Mouse (Mus musculus) CH12.LX (cell line): ENCODE results near the gene Qpctl. TPM values are rescaled to one million over a fixed set of nuclear protein-coding genes. Genes with fewer than 3 reads are reported as not detected.

ENCODE experiments used
- DNase-seq: peaks from one replicate; pipeline ENCODE4 v3.0.0-alpha.2; 2013; ENCODE audit errors: extremely low read depth
- H3K27ac ChIP-seq: 2 replicates; pipeline ENCODE4 v1.5.1; 2012; ENCODE audit warnings: low read depth, mild to moderate bottlenecking, control low read depth, moderate library complexity; ENCODE audit not compliant: insufficient read depth
- H3K27me3 ChIP-seq: replicated peaks from 2 replicates; pipeline ENCODE3; 2012; ENCODE audit warnings: inconsistent platforms
- H3K36me3 ChIP-seq, 2 experiments: replicated peaks in 1 of 2; 2 replicates each; pipeline versions ENCODE3 to v1.6.1; 2012; ENCODE audit warnings: inconsistent platforms in 1 of 2, low read length in 1 of 2, mild to moderate bottlenecking in 1 of 2, mixed read lengths in 1 of 2, moderate library complexity in 1 of 2; ENCODE audit not compliant: control insufficient read depth in 1 of 2, insufficient read depth in 1 of 2
- H3K4me1 ChIP-seq, 2 experiments: 2 replicates each; pipeline ENCODE4 v1.6.1; 2012; ENCODE audit warnings: inconsistent platforms in 1 of 2, moderate library complexity in 1 of 2; ENCODE audit not compliant: insufficient read depth in 2 of 2, control insufficient read depth in 1 of 2
- H3K4me2 ChIP-seq: 2 replicates; pipeline ENCODE4 v1.6.1; 2012; ENCODE audit warnings: low read depth, mild to moderate bottlenecking, control low read depth; ENCODE audit not compliant: poor library complexity, insufficient read depth, severe bottlenecking
- H3K4me3 ChIP-seq, 3 experiments: fragments of 150-350 bp in 1 of 3; sonication (generic) in 1 of 3; replicated peaks in 1 of 3; 2 replicates each; pipeline versions ENCODE3 to v1.5.1; 2011 to 2012; ENCODE audit warnings: low read depth in 2 of 3, low read length in 2 of 3, mild to moderate bottlenecking in 2 of 3, moderate library complexity in 2 of 3, control low read depth in 1 of 3, improper control_type of control experiment in 1 of 3, inconsistent platforms in 1 of 3, mixed read lengths in 1 of 3; ENCODE audit not compliant: poor library complexity in 1 of 3
- H3K79me2 ChIP-seq: replicated peaks from 2 replicates; pipeline ENCODE4 v1.6.1; 2012; ENCODE audit warnings: mild to moderate bottlenecking, moderate library complexity; ENCODE audit not compliant: control insufficient read depth, poor library complexity, insufficient read depth, severe bottlenecking; ENCODE audit errors: extremely low read depth
- H3K9ac ChIP-seq: 2 replicates; pipeline ENCODE4 v1.6.1; 2012; ENCODE audit warnings: low read depth, mild to moderate bottlenecking, control low read depth, moderate library complexity; ENCODE audit not compliant: insufficient read depth
- H3K9me3 ChIP-seq: replicated peaks from 2 replicates; pipeline ENCODE3; 2012; ENCODE audit warnings: low read length, inconsistent platforms, mixed read lengths
- BHLHE40 ChIP-seq: IDR thresholded peaks from 2 replicates; pipeline ENCODE4 v1.6.1; 2011; ENCODE audit warnings: mild to moderate bottlenecking, low read depth, low read length, improper control_type of control experiment
- CTCF ChIP-seq, 2 experiments: IDR thresholded peaks in 1 of 2; conservative IDR thresholded peaks in 1 of 2; 2 replicates each; pipeline ENCODE4 v1.5.1; 2011 to 2012; ENCODE audit warnings: low read depth in 2 of 2, low read length in 2 of 2, improper control_type of control experiment in 1 of 2, inconsistent platforms in 1 of 2, mild to moderate bottlenecking in 1 of 2, moderate library complexity in 1 of 2
- E2F4 ChIP-seq: IDR thresholded peaks from 2 replicates; pipeline ENCODE4 v1.6.1; 2011; ENCODE audit warnings: low read depth, low read length, improper control_type of control experiment; ENCODE audit not compliant: insufficient replicate concordance
- GABPA ChIP-seq: IDR thresholded peaks from 2 replicates; pipeline ENCODE4 v1.6.1; 2012; ENCODE audit warnings: low read depth, low read length, improper control_type of control experiment, inconsistent platforms; ENCODE audit not compliant: insufficient replicate concordance
- JUND ChIP-seq: conservative IDR thresholded peaks from 2 replicates; pipeline ENCODE4 v1.6.1; 2011; ENCODE audit warnings: low read depth, low read length, improper control_type of control experiment
- KAT2A ChIP-seq: IDR thresholded peaks from 2 replicates; pipeline ENCODE4 v1.6.1; 2012; ENCODE audit warnings: low read length, improper control_type of control experiment, inconsistent platforms; ENCODE audit not compliant: insufficient replicate concordance
- MAFK ChIP-seq: IDR thresholded peaks from 2 replicates; pipeline ENCODE4 v1.6.1; 2011; ENCODE audit warnings: low read length, improper control_type of control experiment; ENCODE audit not compliant: insufficient replicate concordance
- MAX ChIP-seq: IDR thresholded peaks from 2 replicates; pipeline ENCODE4 v1.6.1; 2011; ENCODE audit warnings: low read length, improper control_type of control experiment
- MAZ ChIP-seq: IDR thresholded peaks from 2 replicates; pipeline ENCODE4 v1.6.1; 2012; ENCODE audit warnings: low read depth, mild to moderate bottlenecking, inconsistent platforms, low read length, improper control_type of control experiment, moderate library complexity
- MEF2A ChIP-seq: IDR thresholded peaks from 2 replicates; pipeline ENCODE4 v1.6.1; 2014; ENCODE audit warnings: low read depth, mild to moderate bottlenecking, inconsistent platforms, low read length, improper control_type of control experiment, borderline replicate concordance
- MXI1 ChIP-seq: IDR thresholded peaks from 2 replicates; pipeline ENCODE4 v1.6.1; 2011; ENCODE audit warnings: mild to moderate bottlenecking, low read depth, low read length, improper control_type of control experiment
- PAX5 ChIP-seq: IDR thresholded peaks from 2 replicates; pipeline ENCODE4 v1.6.1; 2012; ENCODE audit warnings: low read length, inconsistent platforms, mixed read lengths
- RAD21 ChIP-seq: IDR thresholded peaks from 2 replicates; pipeline ENCODE4 v1.6.1; 2011; ENCODE audit warnings: low read depth, mild to moderate bottlenecking, low read length, improper control_type of control experiment, moderate library complexity
- SMC3 ChIP-seq: IDR thresholded peaks from 2 replicates; pipeline ENCODE4 v1.6.1; 2011; ENCODE audit warnings: low read depth, low read length, improper control_type of control experiment
- TCF12 ChIP-seq: IDR thresholded peaks from 2 replicates; pipeline ENCODE4 v1.6.1; 2014; ENCODE audit warnings: low read depth, mild to moderate bottlenecking, inconsistent platforms, low read length, improper control_type of control experiment
- UBTF ChIP-seq: IDR thresholded peaks from 2 replicates; pipeline ENCODE4 v1.6.1; 2012; ENCODE audit warnings: low read depth, mild to moderate bottlenecking, inconsistent platforms, low read length, improper control_type of control experiment, moderate library complexity
- dilution Hi-C: fragments of 300-500 bp; cut with MboI; formaldehyde crosslinking; loops from 2 replicates; pipeline ENCODE4 v1.14.3; 2020; ENCODE audit warnings: low sequenced_read_pairs; ENCODE audit not compliant: extremely low pct_unique_long_range_greater_than_20kb, extremely low pct_ligation_motif_present
- in situ Hi-C: fragments of 300-500 bp; cut with MboI; formaldehyde crosslinking; loops from 3 replicates; pipeline ENCODE4 v1.14.3; 2019; ENCODE audit warnings: low sequenced_read_pairs, low pct_ligation_motif_present, low pct_unique_long_range_greater_than_20kb, mixed read lengths
- polyA plus RNA-seq: library from polyadenylated mRNA; unstranded; fragments of >175 nt; gene quantifications from 2 replicates; pipeline ENCODE4 v1.2.1, GENCODE M21; 2012; ENCODE audit warnings: low read depth; ENCODE audit not compliant: insufficient read length
- total RNA-seq, 2 experiments: library from RNA; depleted of rRNA; stranded (reverse); fragments of 300-350 nt in 1 of 2; fragments of >200 nt in 1 of 2; gene quantifications; 2 replicates each; pipeline ENCODE4 v1.2.3; 2012 to 2014

The Qpctl gene
- total and polyA plus RNA-seq, 3 experiments, result 5.2 to 9.8 (median 9.6) TPM

GRCm38 (mm10) chr7:19162928-19163327 is 13.8 kb upstream of the Qpctl start:
- Histone ChIP-seq H3K9me3 (peaks cover 12% of the 10 kb centered on the region), H3K4me2 (no peak overlapping the region), H3K4me1 (peaks cover under 1 to 4% of the 10 kb centered on the region in 2 experiments; a peak in 2 of 4 replicates), H3K79me2 (no peaks in the 10 kb centered on the region), H3K4me3 (no peak overlapping the region), H3K27me3 (peaks cover 33% of the 10 kb centered on the region), H3K27ac (no peak overlapping the region), H3K36me3 (peaks cover 0 to 9% of the 10 kb centered on the region in 2 experiments), H3K9ac (no peak overlapping the region)
- TF ChIP-seq UBTF, result no peak
- no peak for TF ChIP-seq MAX
- no peak for TF ChIP-seq MAFK
- TF ChIP-seq RAD21, result no peak
- TF ChIP-seq KAT2A, result no peak
- TF ChIP-seq JUND, result no peak
- TF ChIP-seq CTCF (conservative IDR thresholded peaks at IDR 0.05 in 1 of 2, IDR thresholded peaks at IDR 0.05 in 1 of 2; ENCODE audit: low read depth in 2 of 2, low read length in 2 of 2), result no peak
- no peak for TF ChIP-seq MAZ
- no peak for TF ChIP-seq MEF2A
- TF ChIP-seq MXI1, result no peak
- no peak for TF ChIP-seq TCF12
- no peak for TF ChIP-seq BHLHE40
- DNase-seq, result no peak
- dilution Hi-C loops (no loop called here), in situ Hi-C loops (loop anchor here (10.0 kb wide), 1 partner anchor 192 kb away; the partner anchor contains the start of genes Cd3eap and Ppp1r13l)

- dilution Hi-C loops, result no loop called here
- peaks cover 14% of the 10 kb centered on the region for H3K27me3 ChIP-seq
- in situ Hi-C loops, result loop anchor here (10.0 kb wide), 1 partner anchor 195 kb away; the partner anchor contains the start of genes Cd3eap and Ppp1r13l
- peaks cover 2 to 35% of the 10 kb centered on the region in 2 experiments for H3K36me3 ChIP-seq
- H3K4me3 ChIP-seq, result no peak overlapping the region
- no peaks in the 10 kb centered on the region for H3K79me2 ChIP-seq
- H3K4me1 ChIP-seq, result peaks cover 8 to 9% of the 10 kb centered on the region in 2 experiments
- no peak overlapping the region for H3K9ac ChIP-seq
- TF ChIP-seq GABPA (no peak), E2F4 (no peak), PAX5 (no peak), SMC3 (no peak)
- no peak overlapping the region for H3K27ac ChIP-seq
- DNase-seq, result no peak
- H3K9me3 ChIP-seq, result no peaks in the 10 kb centered on the region
- no peak overlapping the region for H3K4me2 ChIP-seq
Observed at GRCm38 (mm10) chr7:19160115-19160514, 11.0 kb upstream of the Qpctl start.
